Mouse (Mus musculus) ES-Bruce4 (cell line): ENCODE results near the gene Irgm2.

Experiments
- CTCF ChIP-seq: IDR thresholded peaks from one replicate; pipeline ENCODE4 v1.8.1; 2011; ENCODE audit warnings: low read depth, low read length
- POLR2A ChIP-seq: IDR thresholded peaks from one replicate; pipeline ENCODE4 v1.8.1; 2011; ENCODE audit warnings: low read length; ENCODE audit not compliant: insufficient read depth

DNA sequence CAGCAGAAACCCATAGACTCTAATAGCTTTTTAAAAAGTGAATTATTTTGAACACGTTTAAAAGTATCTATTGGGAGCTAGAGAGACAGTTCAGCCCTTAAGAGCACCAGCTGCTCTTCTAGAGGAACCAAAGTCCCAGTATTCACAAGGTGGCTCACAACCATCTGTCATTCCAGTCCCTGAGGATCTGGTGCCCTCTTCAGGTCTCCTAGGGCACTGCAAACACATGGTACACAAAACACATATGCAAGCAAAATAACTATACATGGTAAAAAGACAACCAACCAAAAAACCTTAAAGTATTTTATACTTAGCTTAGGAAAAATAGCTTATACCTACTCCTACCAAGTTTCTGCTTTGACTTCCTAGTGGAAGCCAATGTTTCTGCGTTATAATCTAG lies 34.3 kb upstream of the Irgm2 start:
- TF ChIP-seq POLR2A (no peak), CTCF (peak; percentile 34)
